Mouse (Mus musculus): ENCODE results near the gene Ccl21b.
"Not testable (repeated sequence)": the region's sequence is repeated elsewhere in the genome, so short reads cannot be mapped to it uniquely, and the experiment has no call there.

Gene Ccl21b

DNA sequence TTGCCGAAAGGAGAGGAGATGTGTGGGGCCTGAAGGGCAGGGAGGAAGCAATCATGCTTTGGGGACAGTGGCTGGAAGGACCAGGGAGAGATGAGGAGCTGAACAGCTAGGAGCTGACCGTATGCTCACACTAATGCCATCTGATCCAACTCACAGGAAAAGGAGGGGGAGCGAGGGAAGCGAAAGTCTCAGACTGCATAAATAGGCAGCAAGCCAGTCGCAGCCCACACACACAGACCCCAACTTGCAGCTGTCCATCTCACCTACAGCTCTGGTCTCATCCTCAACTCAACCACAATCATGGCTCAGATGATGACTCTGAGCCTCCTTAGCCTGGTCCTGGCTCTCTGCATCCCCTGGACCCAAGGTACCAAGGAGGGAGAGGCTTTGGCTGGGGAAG lies at the start of gene Ccl21b:
Ccl21b (plus strand) TSS at position 301 of the 400 bp plus-strand sequence.
- DNase-seq: not testable (repeated sequence)

DNA sequence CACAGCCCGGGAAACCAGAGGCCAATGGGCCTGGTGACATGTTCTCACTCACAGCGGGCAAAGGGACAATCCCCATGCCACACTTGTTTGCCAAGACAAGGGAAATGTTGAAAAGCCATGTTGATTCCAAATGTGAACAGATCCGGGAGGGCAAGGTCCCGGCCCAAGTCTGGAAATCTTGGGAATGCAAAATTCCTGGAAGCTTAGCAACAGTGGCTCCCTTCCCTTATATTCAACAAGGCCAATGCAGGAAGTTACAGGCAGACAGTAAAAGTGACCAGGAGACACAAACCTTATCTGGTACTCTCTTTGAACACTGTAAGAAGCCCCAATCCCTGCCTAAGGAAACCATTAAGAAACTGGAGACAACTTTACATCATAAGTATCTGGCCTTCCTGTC lies 15.2 kb upstream of the Ccl21b start, which contains the start of gene Gm10600:
Gm10600 (plus strand) TSS at position 301 of the 400 bp plus-strand sequence.
- DNase-seq: not testable (repeated sequence)

DNA sequence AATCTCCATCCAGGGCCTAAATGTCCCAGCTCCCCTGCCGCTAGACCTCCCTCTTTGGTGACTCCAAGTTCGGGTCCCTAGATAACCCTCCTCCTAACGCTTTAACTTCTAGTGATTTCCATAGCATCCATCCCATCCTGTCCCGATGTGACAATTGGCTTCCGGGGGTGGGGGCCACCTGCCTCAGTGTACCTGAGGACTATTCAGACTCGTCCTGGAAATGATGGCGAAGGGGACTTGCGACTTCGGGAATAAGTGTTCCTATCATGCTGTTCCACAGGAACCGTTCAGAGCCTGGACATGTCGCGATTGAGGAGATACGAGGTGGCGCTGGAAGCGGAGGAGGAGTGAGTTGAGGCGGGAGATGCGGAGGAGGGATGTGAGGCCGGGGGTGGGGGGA lies 38.4 kb downstream of the Ccl21b start, which contains the start of gene Gm21953:
Gm21953 (plus strand) TSS at position 301 of the 400 bp plus-strand sequence.
- not testable (repeated sequence) for DNase-seq
